Mouse (Mus musculus) skeletal muscle tissue, adult 2 months (tissue): ENCODE results near the gene Htra3.
A peak's percentile ranks its signal among the peaks of the same experiment; 100 is the strongest.

Source experiments
- DNase-seq: peaks from one replicate; pipeline ENCODE4 v3.0.0-alpha.2; 2012; ENCODE audit warnings: low read depth, low spot score

Htra3 gene

GRCm38 (mm10) chr5:35679256-35680155, at the start of gene Htra3:
Gene Htra3 (minus strand): TSS chr5:35679782.
- no peak for DNase-seq

GRCm38 (mm10) chr5:35728957-35729460, 49.4 kb upstream of the Htra3 start:
- peak; percentile 58 for DNase-seq

- DNase-seq, result no peak
Observed at GRCm38 (mm10) chr5:35728344-35728956, 48.9 kb upstream of the Htra3 start.

DNA sequence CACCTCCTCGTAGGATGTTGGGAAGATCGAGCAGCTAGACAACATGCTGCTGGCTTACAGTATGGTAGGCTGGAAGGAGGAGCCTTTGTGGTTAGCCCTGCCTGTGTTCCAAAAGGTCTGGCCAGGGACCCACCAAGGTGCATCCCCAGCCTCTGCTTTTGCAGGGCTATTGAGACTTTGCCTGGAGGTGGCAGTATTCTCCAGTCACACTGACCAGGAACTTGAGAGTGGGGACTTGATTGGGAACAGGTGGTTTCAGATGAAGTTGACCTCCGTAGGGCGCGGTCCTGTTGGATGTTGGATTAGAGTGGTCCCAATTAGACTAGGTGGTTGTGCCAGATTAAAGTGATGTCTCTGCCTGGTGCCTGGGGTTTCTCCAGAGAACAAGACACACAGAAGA, 47.9 kb upstream of the Htra3 start:
- DNase-seq, result no peak

DNA sequence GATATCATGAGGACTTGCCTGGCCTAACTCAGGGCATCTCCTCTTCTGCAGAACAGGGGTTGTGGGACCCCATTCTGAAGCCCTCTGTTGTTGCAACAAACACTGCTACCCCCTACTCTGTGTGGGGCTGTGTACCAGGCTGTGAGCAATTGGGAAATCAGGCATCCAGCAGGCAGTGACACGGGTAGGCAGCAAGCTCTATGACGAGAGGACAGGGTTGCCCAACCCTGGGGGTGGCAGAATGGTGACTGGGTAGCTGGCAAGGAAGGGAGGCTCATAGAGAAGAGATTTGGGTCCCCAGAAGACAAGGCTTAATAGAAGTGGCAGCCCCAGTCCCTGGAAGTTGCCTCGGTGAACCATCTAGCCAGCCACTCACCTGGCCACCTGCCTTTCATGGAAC, 46.3 kb upstream of the Htra3 start:
- DNase-seq, result no peak

- DNase-seq, result no peak
Observed at GRCm38 (mm10) chr5:35723900-35724299, 44.3 kb upstream of the Htra3 start.

DNA sequence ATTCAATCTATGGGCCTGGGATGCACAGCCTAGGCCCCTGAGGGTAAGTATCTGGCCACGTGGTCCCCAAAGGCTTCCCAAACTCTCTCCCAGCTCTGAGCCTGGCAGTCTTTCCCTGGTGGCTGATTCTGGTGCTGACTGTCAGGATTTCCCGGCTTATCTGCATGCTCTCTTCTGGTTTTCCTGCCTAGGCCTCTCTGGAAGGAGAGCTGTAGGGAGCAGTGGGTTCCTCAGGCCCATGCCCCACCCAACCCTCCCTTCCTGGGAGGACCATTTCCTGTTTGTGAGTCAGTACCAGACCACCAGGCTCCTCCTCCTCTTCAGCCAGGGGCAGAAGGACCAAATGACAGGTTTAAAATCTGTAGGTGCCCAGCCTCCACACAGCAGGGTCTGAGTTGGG, 43.1 kb upstream of the Htra3 start:
- DNase-seq, result no peak

DNA sequence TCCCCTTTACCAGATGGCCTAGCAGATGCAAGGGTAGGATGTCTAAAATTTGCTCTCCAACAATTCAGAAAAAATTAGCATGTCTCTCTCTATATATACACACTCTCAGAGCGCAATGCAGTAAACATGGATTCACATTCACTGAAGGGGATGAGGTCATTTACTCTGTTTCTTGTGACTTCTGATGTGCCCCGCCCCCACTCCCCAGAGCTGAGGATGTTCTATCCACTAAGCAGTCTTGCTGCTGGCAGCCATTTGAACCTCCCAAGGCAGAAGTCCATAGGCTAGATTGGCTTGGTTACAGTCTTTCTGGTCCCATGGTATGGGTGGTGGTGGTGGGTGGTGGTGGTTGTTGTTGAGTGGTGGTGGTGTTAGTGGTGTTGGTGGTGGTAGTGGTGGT, 42.4 kb upstream of the Htra3 start:
- DNase-seq, result no peak

DNA sequence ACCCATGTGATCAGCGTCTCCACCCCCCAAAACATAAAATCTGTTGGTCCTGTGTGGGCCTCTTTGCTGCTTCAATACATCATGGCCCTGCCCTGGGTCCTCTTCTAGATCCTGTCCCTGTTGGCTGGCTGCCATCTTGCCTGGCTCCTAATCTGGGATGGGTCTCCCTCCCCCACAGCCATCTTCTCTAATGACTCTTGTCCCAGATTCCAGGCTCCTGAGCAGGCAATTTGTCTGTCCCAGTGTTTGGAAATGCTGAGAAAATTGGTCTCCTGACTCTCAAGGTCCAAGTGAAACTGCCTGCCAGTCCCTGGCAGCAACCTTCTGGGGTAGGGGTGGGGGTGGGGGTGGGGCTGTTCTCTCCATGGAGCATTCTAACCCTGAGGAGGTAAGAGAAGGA, 40.3 kb upstream of the Htra3 start:
- no peak for DNase-seq

GRCm38 (mm10) chr5:35719343-35719742, 39.8 kb upstream of the Htra3 start:
- DNase-seq, result no peak

DNA sequence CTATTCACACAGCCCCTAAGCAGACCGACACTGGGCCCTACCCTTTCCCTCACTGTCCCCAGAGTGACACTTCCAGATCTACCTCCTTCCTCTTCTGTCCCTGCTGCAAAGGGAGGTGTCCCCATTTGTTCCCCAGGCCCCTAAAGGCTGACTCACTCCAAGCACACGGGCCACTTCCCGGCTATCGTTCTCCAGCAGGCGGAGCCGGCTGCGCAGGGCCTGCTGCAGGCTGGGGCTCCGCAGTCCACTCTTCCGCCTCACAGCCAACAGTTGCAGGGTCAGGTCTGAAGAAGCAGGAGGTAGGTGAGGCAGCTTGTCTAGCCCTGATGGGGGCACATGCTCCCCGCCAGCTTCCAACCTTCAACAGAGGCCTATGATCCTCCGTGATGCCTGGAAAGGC, 39.2 kb upstream of the Htra3 start:
- no peak for DNase-seq

GRCm38 (mm10) chr5:35717946-35718345, 38.4 kb upstream of the Htra3 start:
- no peak for DNase-seq

- DNase-seq, result no peak
Observed at GRCm38 (mm10) chr5:35717455-35717854, 37.9 kb upstream of the Htra3 start.

GRCm38 (mm10) chr5:35713649-35714354, 34.2 kb upstream of the Htra3 start:
- DNase-seq, result peak; percentile 78

GRCm38 (mm10) chr5:35712517-35712916, 32.9 kb upstream of the Htra3 start:
- no peak for DNase-seq

GRCm38 (mm10) chr5:35710931-35711330, 31.3 kb upstream of the Htra3 start:
- DNase-seq, result no peak

GRCm38 (mm10) chr5:35710481-35710880, 30.9 kb upstream of the Htra3 start:
- no peak for DNase-seq

DNA sequence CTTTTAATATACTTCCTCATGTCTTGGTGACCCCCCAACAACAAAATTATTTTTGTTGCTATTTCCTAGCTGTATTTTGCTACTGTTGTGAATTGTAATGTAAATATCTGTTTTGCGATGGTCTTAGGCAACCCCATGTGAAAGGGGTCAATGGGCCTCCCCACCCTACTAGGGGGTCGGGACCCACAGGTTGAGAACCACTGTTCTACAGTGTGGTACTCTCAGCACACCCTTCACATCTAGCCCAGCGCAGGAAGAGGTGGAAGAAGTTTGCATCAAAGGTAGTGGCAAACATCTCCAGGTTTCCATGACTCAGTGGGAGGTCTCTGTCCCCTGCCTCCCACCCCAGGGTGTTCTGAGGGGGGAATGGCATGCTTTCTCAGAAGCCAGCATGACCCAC, 25.8 kb upstream of the Htra3 start:
- DNase-seq, result no peak

DNA sequence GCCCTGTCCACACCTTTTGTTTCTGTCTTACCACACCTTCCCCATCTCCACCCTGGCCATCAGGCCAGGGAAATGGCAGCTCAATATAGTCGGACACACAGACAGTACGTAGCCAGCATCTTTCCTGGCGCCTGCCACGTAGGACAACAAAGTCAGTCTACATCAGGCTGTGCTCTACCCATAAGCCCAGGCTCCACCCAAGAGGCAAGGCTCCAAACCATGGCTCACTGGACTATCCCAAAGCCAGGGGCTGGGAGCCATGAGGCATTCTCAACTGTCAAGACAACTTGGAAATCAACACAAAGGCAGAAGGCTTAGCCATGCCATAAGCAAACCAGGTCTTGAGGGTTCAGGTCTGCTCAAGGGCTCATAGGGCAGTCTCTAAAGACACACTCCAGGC, 24.2 kb upstream of the Htra3 start:
- DNase-seq, result no peak

DNA sequence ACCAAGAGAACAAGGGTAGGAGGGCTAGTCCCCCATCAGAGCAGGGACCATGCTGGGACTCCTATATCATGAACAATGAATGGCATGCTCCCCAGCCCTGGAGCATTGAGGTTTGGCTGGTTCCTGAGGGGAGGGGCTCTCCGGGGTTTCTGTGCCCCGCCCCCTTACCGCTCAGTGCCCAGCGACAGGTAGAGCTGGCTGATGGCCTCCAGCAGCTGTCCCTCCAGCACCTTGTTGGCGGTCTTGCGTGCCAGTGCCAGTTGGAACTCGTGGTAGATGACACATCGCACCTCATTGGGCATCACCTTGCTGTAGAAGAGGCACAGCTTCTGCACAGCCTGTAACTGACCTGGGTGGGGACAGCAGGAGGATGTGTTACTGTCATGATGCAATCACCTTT, 23.6 kb upstream of the Htra3 start:
- no peak for DNase-seq

DNA sequence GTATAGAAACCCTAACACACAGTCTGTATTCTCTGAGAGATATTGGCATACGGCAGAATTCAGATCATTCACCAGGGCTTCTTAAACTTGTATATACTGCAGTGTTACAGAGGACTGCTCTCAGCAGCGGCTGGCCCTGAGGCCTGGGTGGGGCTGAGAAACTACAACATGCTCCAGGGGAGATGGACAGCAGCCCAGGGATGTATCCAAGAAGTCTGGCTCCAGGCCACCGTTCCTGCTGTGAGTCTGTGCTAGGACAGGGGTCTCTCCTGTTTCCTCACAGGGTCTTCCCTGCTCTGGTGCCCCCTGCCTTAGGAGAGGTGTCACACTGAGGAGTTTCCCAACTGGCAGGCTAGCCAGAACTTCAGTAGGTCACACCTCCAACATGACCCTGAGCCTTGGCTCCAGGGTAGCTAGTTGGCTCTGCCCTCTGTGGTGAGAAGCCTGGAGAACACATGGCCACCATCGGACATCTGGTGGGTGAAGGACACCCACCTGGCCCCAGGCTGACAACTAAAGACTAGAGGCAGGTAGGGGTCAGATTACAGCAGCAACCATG, 23.1 kb upstream of the Htra3 start:
- no peak for DNase-seq

DNA sequence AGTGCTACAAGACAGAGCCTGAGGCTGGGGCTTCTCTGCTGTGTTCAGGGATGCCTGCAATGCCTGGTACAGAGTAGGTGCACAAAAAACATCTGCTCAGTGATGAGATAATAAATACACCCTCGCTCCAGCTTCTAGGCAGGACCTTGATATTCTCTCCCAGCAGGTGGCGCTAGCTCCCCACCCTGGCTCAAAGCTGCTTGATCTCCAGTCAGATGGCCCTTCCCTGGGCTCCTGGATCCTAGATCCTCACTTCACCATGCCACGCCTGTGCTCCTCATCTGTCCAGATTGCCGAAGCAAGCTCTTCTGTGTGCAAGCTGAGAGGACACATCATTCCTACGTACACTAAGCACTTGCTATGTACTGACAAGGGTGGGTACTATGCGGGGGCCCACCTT, 21.5 kb upstream of the Htra3 start:
- no peak for DNase-seq
